Mouse (Mus musculus) lung, embryonic 15.5 days (tissue): ENCODE measurements around the gene Gm43552. TPM values are rescaled to one million over a fixed set of nuclear protein-coding genes. Genes with fewer than 3 reads are reported as not detected.
A peak's percentile ranks its signal among the peaks of the same experiment; 100 is the strongest.
"Not testable (repeated sequence)": the region's sequence is repeated elsewhere in the genome, so short reads cannot be mapped to it uniquely, and the experiment has no call there.

ENCODE experiments used
- ATAC-seq: fragments of 200-750 bp; cut with Nextera tagmentation; 2 replicates; pipeline ENCODE4 v1.8.0; 2017; ENCODE audit warnings: moderate number of reproducible peaks, borderline replicate concordance; ENCODE audit not compliant: low FRiP score, low TSS enrichment; ENCODE audit errors: extremely low read depth
- H3K27ac ChIP-seq: fragments of 300-500 bp; sonication (generic); 2 replicates; pipeline ENCODE4 v1.5.1; 2015; ENCODE audit warnings: moderate library complexity, mild to moderate bottlenecking, inconsistent platforms
- H3K27me3 ChIP-seq: fragments of 300-500 bp; sonication (generic); 2 replicates; pipeline ENCODE4 v1.6.1; 2015; ENCODE audit warnings: inconsistent platforms
- H3K36me3 ChIP-seq: fragments of 300-500 bp; sonication (generic); 2 replicates; pipeline ENCODE4 v1.6.1; 2015; ENCODE audit warnings: inconsistent platforms
- H3K4me1 ChIP-seq: fragments of 300-500 bp; sonication (generic); 2 replicates; pipeline ENCODE4 v1.6.1; 2015; ENCODE audit warnings: inconsistent platforms
- H3K4me2 ChIP-seq: fragments of 300-500 bp; sonication (generic); 2 replicates; pipeline ENCODE4 v1.6.1; 2015; ENCODE audit warnings: inconsistent platforms, mild to moderate bottlenecking, moderate library complexity
- H3K4me3 ChIP-seq: fragments of 300-500 bp; sonication (generic); 2 replicates; pipeline ENCODE4 v1.5.1; 2015; ENCODE audit warnings: mild to moderate bottlenecking, inconsistent platforms
- H3K9ac ChIP-seq: fragments of 300-500 bp; sonication (generic); 2 replicates; pipeline ENCODE4 v1.6.1; 2015; ENCODE audit warnings: inconsistent platforms
- H3K9me3 ChIP-seq: fragments of 300-500 bp; sonication (generic); 2 replicates; pipeline ENCODE4 v1.6.1; 2016; ENCODE audit warnings: inconsistent platforms
- WGBS: fragments of 180-500 bp; shearing (Covaris S2); methylation state at CpG from one replicate; pipeline ENCODE4 v1.1.7; 2015; 5-methylcytosine and 5-hydroxymethylcytosine counted together
- polyA plus RNA-seq: library from polyadenylated mRNA; unstranded; fragments of >200 nt; fragmentation: Nextera tagmentation; extraction: Ambion mirVana; gene quantifications from 2 replicates; pipeline ENCODE4 v1.2.1, GENCODE M21; 2015

The Gm43552 gene
- polyA plus RNA-seq, 1 experiment from 2014 or later, result not detected

DNA sequence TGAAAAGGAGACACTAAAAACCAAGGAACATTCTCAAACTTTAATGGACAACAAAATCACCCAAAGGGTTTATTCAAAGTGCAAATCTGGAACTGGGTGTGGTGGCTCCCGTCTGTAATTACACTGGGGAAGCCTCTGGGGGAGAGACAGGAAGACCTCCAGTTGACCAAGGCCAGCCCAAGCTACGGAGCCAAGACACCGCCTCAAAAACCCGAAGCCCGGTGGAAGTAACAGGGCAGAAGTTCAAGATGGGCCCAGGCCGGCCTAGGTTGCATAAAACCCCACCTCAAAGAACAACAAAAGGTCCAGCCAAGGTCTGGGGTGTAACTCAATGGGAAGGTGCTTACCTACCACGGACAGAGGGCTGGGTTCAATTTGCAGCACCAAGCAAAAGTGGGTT is 3.9 kb downstream of the Gm43552 start:
- ATAC-seq, result no peak
- no peak overlapping the region for H3K4me2 ChIP-seq

DNA sequence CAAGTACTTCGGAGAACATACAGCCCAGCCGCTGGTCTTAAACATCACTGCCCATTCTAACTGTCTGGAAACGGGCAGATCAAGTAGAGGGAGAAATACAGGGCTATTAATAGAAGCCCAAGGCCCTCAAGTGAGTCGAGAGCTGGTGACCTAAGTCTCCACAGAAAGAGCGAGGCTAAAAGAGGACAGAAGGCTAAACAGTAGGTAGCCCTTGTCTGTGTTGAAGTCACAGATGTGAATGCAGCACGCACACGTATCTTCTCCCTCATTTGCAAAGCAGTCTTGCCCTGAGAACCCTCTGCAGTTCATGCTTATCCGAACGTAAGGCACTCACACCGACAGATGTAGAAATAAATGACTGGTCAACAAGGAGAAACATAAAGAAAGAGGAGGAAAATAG is 5.3 kb downstream of the Gm43552 start:
- H3K36me3 ChIP-seq, result no peaks in the 10 kb centered on the region
- H3K4me2 ChIP-seq, result no peak overlapping the region
- no peaks in the 10 kb centered on the region for H3K9me3 ChIP-seq
- peaks cover 31% of the 10 kb centered on the region for H3K4me1 ChIP-seq
- no peak overlapping the region for H3K9ac ChIP-seq
- WGBS, result 78% methylated on average over 10 of the region's 10 CpGs
- no peaks in the 10 kb centered on the region for H3K27me3 ChIP-seq
- ATAC-seq, result no peak
- H3K27ac ChIP-seq, result no peak overlapping the region
- H3K4me3 ChIP-seq, result no peak overlapping the region

More for the DNA sequence above, 3.9 kb downstream of the Gm43552 start:
- Histone ChIP-seq H3K27me3 (no peaks in the 10 kb centered on the region), H3K36me3 (no peaks in the 10 kb centered on the region), H3K9me3 (no peaks in the 10 kb centered on the region), H3K9ac (no peak overlapping the region), H3K27ac (no peak overlapping the region), H3K4me3 (no peak overlapping the region), H3K4me1 (peaks cover 35% of the 10 kb centered on the region)
- WGBS, result 84% methylated on average over 7 of the region's 7 CpGs

DNA sequence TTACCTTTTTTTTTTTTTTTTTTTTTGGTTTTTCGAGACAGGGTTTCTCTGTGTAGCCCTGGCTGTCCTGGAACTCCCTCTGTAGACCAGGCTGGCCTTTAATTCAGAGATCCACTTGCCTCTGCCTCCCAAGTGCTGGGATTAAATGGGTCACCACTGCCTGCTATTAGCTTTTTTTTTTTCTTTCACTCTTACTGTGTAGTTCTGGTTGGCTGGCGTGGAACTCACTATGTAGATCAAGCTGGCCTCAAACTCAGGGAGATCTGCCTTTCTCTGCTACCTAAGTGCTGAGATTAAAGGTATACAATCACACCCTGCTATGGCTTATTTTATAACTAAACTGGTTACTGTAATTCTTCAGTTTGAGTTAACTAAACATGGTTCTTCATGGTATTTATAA is 6.1 kb downstream of the Gm43552 start:
- peaks cover 26% of the 10 kb centered on the region for H3K4me1 ChIP-seq

DNA sequence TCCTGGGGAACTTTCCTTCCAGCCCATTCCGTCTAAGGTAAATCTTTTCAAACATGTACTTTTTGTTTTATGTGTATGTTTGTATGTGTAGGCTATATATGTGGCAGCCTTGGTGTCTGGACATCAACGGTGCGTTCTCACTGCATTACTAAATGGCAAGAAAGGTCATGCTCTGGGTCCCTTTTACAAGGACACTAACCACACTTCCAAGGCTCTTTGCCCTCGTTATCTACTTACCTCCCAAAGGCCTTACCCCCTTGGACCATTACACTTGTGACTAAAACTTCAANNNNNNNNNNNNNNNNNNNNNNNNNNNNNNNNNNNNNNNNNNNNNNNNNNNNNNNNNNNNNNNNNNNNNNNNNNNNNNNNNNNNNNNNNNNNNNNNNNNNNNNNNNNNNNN is 9.6 kb downstream of the Gm43552 start:
- Histone ChIP-seq H3K27me3 (no peaks in the 10 kb centered on the region), H3K9me3 (no peaks in the 10 kb centered on the region), H3K4me3 (no peak overlapping the region), H3K27ac (no peak overlapping the region), H3K4me2 (no peak overlapping the region), H3K4me1 (0 out of 2 replicates have a peak, but pooled peaks cover 3% of the 10 kb centered on the region), H3K9ac (no peak overlapping the region), H3K36me3 (no peaks in the 10 kb centered on the region)
- no peak for ATAC-seq
- 91% methylated on average over 4 of the region's 4 CpGs for WGBS

More for the DNA sequence above, 6.1 kb downstream of the Gm43552 start:
- WGBS, result 59% methylated on average over 2 of the region's 2 CpGs
- no peak overlapping the region for H3K27ac ChIP-seq
- H3K36me3 ChIP-seq, result no peaks in the 10 kb centered on the region
- no peaks in the 10 kb centered on the region for H3K9me3 ChIP-seq
- no peak overlapping the region for H3K4me3 ChIP-seq
- no peak overlapping the region for H3K4me2 ChIP-seq
- H3K9ac ChIP-seq, result no peak overlapping the region
- H3K27me3 ChIP-seq, result no peaks in the 10 kb centered on the region
- ATAC-seq, result no peak

DNA sequence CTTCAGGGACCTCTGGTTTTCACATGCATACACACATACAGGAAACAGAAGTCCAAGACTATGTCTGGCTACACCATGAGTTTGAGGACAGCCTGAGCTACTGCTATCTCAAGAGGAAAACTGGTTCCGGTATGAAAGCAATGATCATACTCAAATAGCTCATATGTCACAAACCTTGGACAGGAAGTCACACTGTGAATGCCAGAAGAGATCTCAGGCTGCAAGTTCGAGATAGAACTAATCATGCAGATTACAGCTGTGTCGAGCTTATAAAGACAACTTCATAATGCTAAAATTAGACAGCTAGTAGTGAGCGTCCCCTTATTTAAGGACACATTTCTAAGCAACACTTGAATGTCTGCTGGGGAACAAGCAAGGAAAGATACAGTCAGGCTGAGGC is 12.1 kb downstream of the Gm43552 start:
- ATAC-seq, result no peak
- 51% methylated on average over 4 of the region's 4 CpGs for WGBS
- no peak overlapping the region for H3K4me2 ChIP-seq

DNA sequence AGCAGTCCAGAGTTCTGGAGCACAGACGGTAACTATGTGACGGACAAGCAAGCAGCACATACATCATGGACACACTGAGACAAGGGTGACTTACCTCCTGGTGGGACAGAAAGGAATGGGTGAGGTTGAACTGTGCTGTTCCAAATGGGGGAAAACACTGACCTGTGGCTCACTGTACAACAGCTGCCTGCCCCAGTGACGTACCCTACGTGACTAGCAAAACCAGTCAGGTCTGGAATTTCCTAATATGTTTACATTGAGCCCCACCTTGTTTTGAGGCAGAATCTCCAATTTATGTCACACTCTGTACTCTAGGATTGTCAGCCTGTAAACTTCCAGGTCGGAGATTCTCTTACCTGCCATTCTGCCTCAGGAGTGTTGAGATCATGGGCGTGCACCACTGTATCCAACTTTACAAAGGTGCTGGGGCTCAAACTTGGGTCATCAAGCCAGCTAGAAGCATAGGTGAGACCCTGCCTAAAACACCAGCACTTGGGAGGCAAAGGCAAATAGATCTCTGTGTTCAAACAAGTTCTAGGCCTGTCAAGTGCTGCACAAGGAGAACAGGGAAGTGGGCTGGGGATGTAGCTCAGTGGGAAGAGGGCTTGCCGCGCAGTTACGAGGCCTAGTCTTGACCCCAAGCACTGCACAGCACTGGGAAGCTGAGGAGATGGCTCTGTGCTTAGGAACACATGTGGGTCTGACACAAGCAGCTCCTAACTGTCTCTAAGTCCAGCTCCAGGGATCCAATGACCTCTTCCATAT is 12.8 kb downstream of the Gm43552 start:
- 66% methylated on average over 9 of the region's 9 CpGs for WGBS
- no peak; the same call in 1 of the 2 replicates for ATAC-seq
- H3K4me2 ChIP-seq, result no peak overlapping the region
- H3K4me1 ChIP-seq, result no peaks in the 10 kb centered on the region
- no peaks in the 10 kb centered on the region for H3K27me3 ChIP-seq
- H3K27ac ChIP-seq, result peak overlapping the region; percentile 35; the same call in 1 of the 2 replicates
- H3K4me3 ChIP-seq, result no peak overlapping the region
- no peak overlapping the region for H3K9ac ChIP-seq
- H3K36me3 ChIP-seq, result no peaks in the 10 kb centered on the region
- no peaks in the 10 kb centered on the region for H3K9me3 ChIP-seq

More for the DNA sequence above, 12.1 kb downstream of the Gm43552 start:
- Histone ChIP-seq H3K27ac (peak overlapping the region; percentile 35; the same call in 1 of the 2 replicates), H3K4me3 (no peak overlapping the region), H3K4me1 (no peaks in the 10 kb centered on the region), H3K27me3 (no peaks in the 10 kb centered on the region), H3K36me3 (no peaks in the 10 kb centered on the region), H3K9ac (no peak overlapping the region), H3K9me3 (no peaks in the 10 kb centered on the region)

DNA sequence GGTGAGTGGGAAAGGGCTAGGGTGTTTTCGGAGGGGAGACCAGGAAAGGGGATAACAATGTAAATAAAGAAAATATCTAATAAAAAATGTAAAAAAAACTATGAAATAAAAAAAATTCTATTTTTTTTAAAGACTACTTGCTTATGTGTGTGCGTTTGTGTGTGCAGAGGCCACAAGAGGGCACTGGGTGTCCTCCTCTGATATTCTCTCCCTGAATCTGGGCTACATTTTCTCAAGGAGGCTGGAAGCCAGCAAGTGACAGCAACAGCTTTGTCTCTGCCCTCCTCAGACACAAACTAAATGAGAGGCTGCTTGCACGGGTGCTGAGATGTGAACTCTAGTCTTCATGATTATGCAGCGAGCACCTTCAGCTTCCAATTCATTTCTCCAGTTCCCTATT is 14.4 kb downstream of the Gm43552 start:
- Histone ChIP-seq H3K9me3 (no peaks in the 10 kb centered on the region), H3K4me3 (no peak overlapping the region), H3K27ac (no peak overlapping the region), H3K9ac (no peak overlapping the region), H3K4me2 (no peak overlapping the region), H3K36me3 (no peaks in the 10 kb centered on the region), H3K27me3 (no peaks in the 10 kb centered on the region), H3K4me1 (no peaks in the 10 kb centered on the region)
- ATAC-seq, result no peak
- WGBS, result 67% methylated on average over 4 of the region's 4 CpGs

DNA sequence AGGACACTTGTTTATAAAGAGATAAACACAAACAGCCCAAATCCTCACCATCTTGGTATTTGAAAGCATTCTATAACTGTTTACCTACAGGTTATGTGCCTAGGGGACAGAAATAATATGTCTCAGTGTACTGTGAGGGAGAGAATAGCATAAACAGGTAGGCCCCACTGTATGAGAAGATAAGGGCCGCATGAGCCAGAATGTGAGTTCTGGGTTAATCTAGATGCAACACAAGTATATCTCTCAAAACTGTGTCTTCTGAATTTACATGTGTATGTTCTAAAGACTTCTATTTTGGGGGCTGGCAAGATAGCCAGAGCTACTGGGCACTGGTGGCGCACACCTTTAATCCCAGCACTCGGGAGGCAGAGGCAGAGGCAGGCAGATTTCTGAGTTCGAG is 15.9 kb downstream of the Gm43552 start:
- H3K27me3 ChIP-seq, H3K4me3 ChIP-seq, H3K27ac ChIP-seq, H3K4me2 ChIP-seq, H3K9ac ChIP-seq, H3K36me3 ChIP-seq, H3K4me1 ChIP-seq, H3K9me3 ChIP-seq, ATAC-seq: not testable (repeated sequence)
- 87% methylated on average over 4 of the region's 4 CpGs for WGBS

DNA sequence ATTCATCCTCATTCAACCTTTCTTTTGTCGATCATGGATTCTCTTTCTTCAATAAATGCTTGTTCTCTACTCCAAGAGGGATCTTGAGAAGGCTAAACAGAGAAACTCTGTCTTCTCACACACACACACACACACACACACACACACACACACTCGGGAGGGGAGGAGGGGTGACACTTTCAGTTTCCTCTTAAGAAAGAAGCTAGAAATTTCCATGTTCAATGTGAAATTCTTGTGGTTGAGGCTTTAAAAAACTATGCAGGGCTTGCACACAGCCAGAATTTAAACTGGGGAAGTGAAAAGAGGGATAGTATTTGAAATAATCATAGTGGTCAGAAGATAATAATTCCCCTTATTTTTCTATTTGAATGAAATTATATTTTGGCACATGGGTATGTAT is 16.8 kb downstream of the Gm43552 start:
- no peak overlapping the region for H3K4me2 ChIP-seq
- no peak overlapping the region for H3K9ac ChIP-seq
- no peaks in the 10 kb centered on the region for H3K36me3 ChIP-seq
- WGBS, result 63% methylated on average over 2 of the region's 2 CpGs
- no peaks in the 10 kb centered on the region for H3K9me3 ChIP-seq
- no peak overlapping the region for H3K4me3 ChIP-seq
- H3K27me3 ChIP-seq, result no peaks in the 10 kb centered on the region
- H3K27ac ChIP-seq, result no peak overlapping the region
- ATAC-seq, result no peak
- H3K4me1 ChIP-seq, result no peaks in the 10 kb centered on the region

DNA sequence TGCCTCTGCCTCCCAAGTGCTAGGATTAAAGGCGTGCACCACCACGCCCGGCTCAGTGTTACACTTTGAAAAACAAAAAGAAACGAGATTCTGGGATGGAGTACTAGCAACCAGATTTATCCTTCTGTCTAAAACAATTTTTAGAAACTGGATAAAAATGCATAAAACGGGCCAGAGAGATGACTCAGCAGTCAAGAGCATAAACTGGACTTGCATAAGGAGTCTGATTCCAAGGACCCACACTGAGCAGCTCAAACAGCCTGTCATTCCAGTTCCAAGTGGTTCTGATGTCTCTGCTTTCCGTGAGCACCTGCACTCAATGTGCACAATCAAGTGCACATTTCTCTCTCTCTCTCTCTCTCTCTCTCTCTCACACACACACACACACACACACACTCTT is 22.9 kb downstream of the Gm43552 start:
- ATAC-seq, result no peak

DNA sequence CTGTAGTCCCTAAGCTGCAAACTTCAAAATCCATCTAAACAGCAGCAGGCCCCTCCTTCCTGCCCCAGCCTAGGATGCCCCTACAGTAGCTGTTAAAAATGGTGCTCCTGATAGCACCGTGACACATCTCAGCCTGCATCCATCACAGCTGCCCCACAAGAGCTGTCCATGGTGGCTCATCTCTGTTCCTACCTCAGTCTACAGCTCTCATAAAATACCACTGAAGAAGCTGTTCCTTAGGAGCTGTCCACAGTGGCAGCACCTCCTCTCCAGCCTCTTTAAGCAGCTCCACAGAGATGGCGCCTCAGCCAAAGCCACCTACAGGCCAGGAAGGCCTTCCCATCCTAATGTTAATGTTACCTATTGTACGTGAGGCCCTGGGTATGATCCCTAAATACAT is 25.7 kb downstream of the Gm43552 start:
- Histone ChIP-seq H3K9ac (no peak overlapping the region), H3K4me2 (no peak overlapping the region), H3K27me3 (no peaks in the 10 kb centered on the region), H3K4me1 (no peaks in the 10 kb centered on the region), H3K27ac (no peak overlapping the region), H3K9me3 (no peaks in the 10 kb centered on the region), H3K36me3 (peaks cover 17% of the 10 kb centered on the region), H3K4me3 (no peak overlapping the region)
- no peak for ATAC-seq
- WGBS, result 52% methylated on average over 3 of the region's 3 CpGs

More for the DNA sequence above, 22.9 kb downstream of the Gm43552 start:
- H3K27ac ChIP-seq, result no peak overlapping the region
- no peaks in the 10 kb centered on the region for H3K4me1 ChIP-seq
- 81% methylated on average over 6 of the region's 6 CpGs for WGBS
- H3K9me3 ChIP-seq, result no peaks in the 10 kb centered on the region
- peaks cover 17% of the 10 kb centered on the region for H3K36me3 ChIP-seq
- H3K9ac ChIP-seq, result no peak overlapping the region
- no peak overlapping the region for H3K4me3 ChIP-seq
- H3K27me3 ChIP-seq, result no peaks in the 10 kb centered on the region
- H3K4me2 ChIP-seq, result no peak overlapping the region

DNA sequence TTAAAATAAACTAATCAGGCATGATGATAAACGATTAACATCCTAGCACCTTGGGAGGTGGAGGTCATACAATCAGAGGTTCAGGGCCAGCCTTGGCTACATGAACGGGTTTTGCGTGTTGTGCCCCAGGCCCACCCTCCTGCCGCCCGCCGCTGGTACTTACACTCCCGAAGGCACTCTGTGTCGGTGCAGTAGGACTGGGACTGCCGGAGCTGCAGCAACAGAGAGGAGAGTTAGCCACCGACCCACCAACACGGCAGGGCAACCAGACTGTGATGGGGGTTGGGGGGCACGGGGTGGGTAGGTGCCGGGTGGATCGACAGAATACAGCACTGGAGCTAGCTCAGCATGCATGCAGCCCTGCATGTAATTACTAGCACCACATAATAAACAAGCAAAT is 32.3 kb downstream of the Gm43552 start:
- ATAC-seq, result no peak
- WGBS, result 85% methylated on average over 14 of the region's 14 CpGs
- Histone ChIP-seq H3K4me2 (no peak overlapping the region), H3K9ac (no peak overlapping the region), H3K36me3 (no peaks in the 10 kb centered on the region), H3K27me3 (no peaks in the 10 kb centered on the region), H3K27ac (no peak overlapping the region), H3K9me3 (no peaks in the 10 kb centered on the region), H3K4me3 (no peak overlapping the region), H3K4me1 (peaks cover 37% of the 10 kb centered on the region)
